Mouse (Mus musculus) G1E (cell line): Measurements from ENCODE around the gene Anapc2. TPM values are rescaled to one million over a fixed set of nuclear protein-coding genes. Genes with fewer than 3 reads are reported as not detected.

Source experiments
- ATAC-seq: 2 replicates; pipeline ENCODE4 v1.8.0; 2016; ENCODE audit warnings: mild to moderate bottlenecking; ENCODE audit not compliant: insufficient number of reproducible peaks, poor library complexity, low FRiP score, severe bottlenecking; ENCODE audit errors: extremely low read depth
- DNase-seq: peaks from one replicate; pipeline ENCODE4 v3.0.0; 2012; ENCODE audit warnings: low spot score
- H3K27me3 ChIP-seq: 2 replicates; pipeline ENCODE4 v1.6.1; 2012; ENCODE audit warnings: mild to moderate bottlenecking, low read length, inconsistent platforms; ENCODE audit not compliant: insufficient read depth
- H3K36me3 ChIP-seq: replicated peaks from 2 replicates; pipeline ENCODE3; 2012; ENCODE audit warnings: mild to moderate bottlenecking, inconsistent platforms
- H3K4me1 ChIP-seq: 2 replicates; pipeline ENCODE4 v1.6.1; 2012; ENCODE audit warnings: low read depth, low read length, inconsistent platforms, mixed read lengths; ENCODE audit not compliant: insufficient read depth
- H3K4me3 ChIP-seq: 2 replicates; pipeline ENCODE4 v1.5.1; 2012; ENCODE audit warnings: low read depth, mild to moderate bottlenecking, inconsistent platforms, low read length, moderate library complexity, mixed read lengths
- H3K9me3 ChIP-seq: replicated peaks from 2 replicates; pipeline ENCODE4 v1.6.1; 2012; ENCODE audit warnings: inconsistent platforms
- CTCF ChIP-seq: IDR thresholded peaks from 2 replicates; pipeline ENCODE4 v1.5.1; 2012; ENCODE audit warnings: low read depth, low read length, inconsistent platforms, mixed read lengths
- GATA1 ChIP-seq: IDR thresholded peaks from 2 replicates; pipeline ENCODE4 v1.6.1; 2012; ENCODE audit warnings: borderline replicate concordance, low read length, inconsistent platforms, mixed read lengths
- GATA2 ChIP-seq: IDR thresholded peaks from 2 replicates; pipeline ENCODE4 v1.6.1; 2012; ENCODE audit warnings: low read depth, low read length, inconsistent platforms, borderline replicate concordance
- POLR2AphosphoS5 ChIP-seq: IDR thresholded peaks from 2 replicates; pipeline ENCODE4 v1.6.1; 2012; ENCODE audit warnings: low read depth, low read length, inconsistent platforms; ENCODE audit not compliant: insufficient replicate concordance
- TAL1 ChIP-seq: conservative IDR thresholded peaks from 2 replicates; pipeline ENCODE4 v1.6.1; 2012; ENCODE audit warnings: low read depth, low read length, inconsistent platforms, mixed read lengths
- polyA plus RNA-seq: library from polyadenylated mRNA; stranded (reverse); fragments of >175 nt; gene quantifications from 2 replicates; pipeline ENCODE4 v1.2.3, GENCODE M21; 2012
- total RNA-seq, 2 experiments: library from RNA; stranded (forward) in 1 of 2; stranded (reverse) in 1 of 2; fragments of 200-1000 nt in 1 of 2; fragments of >200 nt in 1 of 2; fragmentation: Nextera tagmentation in 1 of 2; gene quantifications; 2 replicates each; pipeline ENCODE4 v1.2.3; 2014 to 2017

Anapc2 gene
- total and polyA plus RNA-seq, 3 experiments = 19.7 to 50.3 (median 25.3) TPM

DNA sequence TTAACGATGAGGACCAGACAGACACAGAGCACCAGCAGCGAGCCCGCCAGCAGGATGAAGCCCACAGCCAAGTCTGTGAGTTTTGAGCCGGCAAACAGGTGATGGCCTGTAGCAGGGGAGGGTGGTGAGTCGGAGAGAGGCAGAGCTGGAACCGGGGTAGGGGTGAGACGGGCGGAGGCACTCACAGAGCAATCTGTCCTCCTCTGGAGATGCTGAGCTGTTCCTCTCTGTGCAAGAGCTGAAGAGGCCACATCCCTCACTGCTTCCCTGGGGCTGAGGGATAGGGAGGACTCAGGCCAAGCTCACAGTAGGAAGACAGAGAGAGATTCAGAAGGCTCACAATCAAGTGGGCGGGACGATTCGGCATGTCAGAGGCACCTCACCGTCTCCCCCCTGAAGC is 41.2 kb upstream of the Anapc2 start:
- Histone ChIP-seq H3K4me3 (peak overlapping the region; percentile 0; the same call in 1 of the 2 replicates), H3K36me3 (peaks cover 7% of the 10 kb centered on the region), H3K4me1 (peaks cover 97% of the 10 kb centered on the region), H3K9me3 (no peaks in the 10 kb centered on the region), H3K27me3 (peaks cover 26% of the 10 kb centered on the region)
- ATAC-seq (no peak), DNase-seq (no peak)
- TF ChIP-seq POLR2AphosphoS5 = no peak
- no peak for TF ChIP-seq CTCF
- TF ChIP-seq TAL1 = no peak
- no peak for TF ChIP-seq GATA1
- no peak for TF ChIP-seq GATA2

DNA sequence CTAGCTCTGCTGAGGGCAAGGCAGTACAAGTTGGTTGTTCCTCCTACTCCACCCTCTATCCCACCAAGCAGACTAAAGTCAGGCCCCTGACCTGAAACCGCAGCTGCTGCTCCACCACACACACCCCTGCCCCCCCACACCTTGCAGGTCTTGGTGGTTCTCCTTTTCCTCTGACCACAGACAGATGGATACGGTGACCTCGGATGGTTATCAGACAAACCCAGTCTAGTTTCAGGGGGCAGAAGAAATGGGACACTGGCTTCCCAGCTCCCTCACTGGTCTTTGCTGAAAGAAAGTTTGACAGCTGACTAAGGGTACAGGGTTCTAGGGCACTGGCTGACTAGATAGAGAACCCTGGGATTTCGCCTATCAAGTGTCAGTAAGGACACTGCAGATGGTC is 38.9 kb upstream of the Anapc2 start:
- DNase-seq = peak; percentile 82
- peaks cover 99% of the 10 kb centered on the region for H3K4me1 ChIP-seq
- peak overlapping the region; percentile 61; the same call in 1 of the 2 replicates for H3K4me3 ChIP-seq
- peaks cover 44% of the 10 kb centered on the region for H3K27me3 ChIP-seq
- H3K9me3 ChIP-seq = no peaks in the 10 kb centered on the region
- no peak for TF ChIP-seq POLR2AphosphoS5
- TF ChIP-seq TAL1 = peak; percentile 89
- ATAC-seq = peak; percentile 64
- H3K36me3 ChIP-seq = peaks cover 4% of the 10 kb centered on the region

GRCm38 (mm10) chr2:25234050-25234449 is 38.2 kb upstream of the Anapc2 start, which contains the start of gene Slc34a3:
Gene Slc34a3, minus strand, starts transcription at chr2:25234364.
- peaks cover 97% of the 10 kb centered on the region for H3K4me1 ChIP-seq
- no peak for ATAC-seq
- peak within 1 kb of the TSS; percentile 61; the same call in 1 of the 2 replicates for H3K4me3 ChIP-seq
- TF ChIP-seq TAL1 (no peak), CTCF (no peak), POLR2AphosphoS5 (no peak), GATA2 (no peak), GATA1 (no peak)
- H3K27me3 ChIP-seq = peaks cover 48% of the 10 kb centered on the region
- no peaks in the 10 kb centered on the region for H3K9me3 ChIP-seq
- peaks cover 4% of the 10 kb centered on the region for H3K36me3 ChIP-seq
- no peak for DNase-seq

GRCm38 (mm10) chr2:25234551-25235220 is 37.6 kb upstream of the Anapc2 start:
- Histone ChIP-seq H3K4me3 (peak overlapping the region; percentile 61; the same call in 1 of the 2 replicates), H3K27me3 (peaks cover 52% of the 10 kb centered on the region), H3K36me3 (peaks cover 4% of the 10 kb centered on the region), H3K9me3 (no peaks in the 10 kb centered on the region), H3K4me1 (peaks cover 97% of the 10 kb centered on the region)
- ATAC-seq (no peak), DNase-seq (no peak)
- no peak for TF ChIP-seq GATA2
- TF ChIP-seq TAL1 = no peak
- no peak for TF ChIP-seq POLR2AphosphoS5
- TF ChIP-seq CTCF = no peak
- no peak for TF ChIP-seq GATA1

GRCm38 (mm10) chr2:25236614-25237013 is 35.7 kb upstream of the Anapc2 start, which contains the start of gene Rnf224:
Gene Rnf224, minus strand, starts transcription at chr2:25236787.
- no peak for ATAC-seq
- Histone ChIP-seq H3K4me3 (peak within 1 kb of the TSS; percentile 18; the same call in 1 of the 2 replicates), H3K27me3 (peaks cover 41% of the 10 kb centered on the region), H3K4me1 (peaks cover 97% of the 10 kb centered on the region), H3K36me3 (peaks cover 2% of the 10 kb centered on the region), H3K9me3 (no peaks in the 10 kb centered on the region)
- no peak for TF ChIP-seq TAL1
- TF ChIP-seq POLR2AphosphoS5 = no peak
- no peak for TF ChIP-seq GATA2
- TF ChIP-seq CTCF = no peak
- no peak for TF ChIP-seq GATA1
- DNase-seq = no peak

DNA sequence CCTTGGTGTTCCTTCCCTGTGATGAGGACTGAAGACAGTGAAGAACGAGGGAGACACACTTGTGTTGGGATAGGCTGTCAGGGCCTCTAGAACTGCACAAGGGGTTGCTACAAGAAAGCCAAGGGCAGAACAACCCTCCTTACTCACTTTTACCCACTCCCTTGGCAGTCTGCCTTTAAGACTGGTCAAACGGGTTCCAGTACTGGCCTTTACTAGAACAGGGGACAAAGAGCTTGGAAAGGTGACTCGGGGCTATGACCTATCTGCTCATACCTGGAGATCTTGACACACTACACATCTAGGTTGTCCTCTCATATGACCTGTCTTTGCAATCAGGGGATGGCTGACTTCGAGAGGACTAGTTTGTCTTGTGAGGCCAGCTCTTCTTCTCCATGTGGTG is 34.8 kb upstream of the Anapc2 start:
- H3K4me3 ChIP-seq = no peak overlapping the region

More for the DNA sequence above, 34.8 kb upstream of the Anapc2 start:
- H3K4me1 ChIP-seq = peaks cover 97% of the 10 kb centered on the region
- DNase-seq (no peak), ATAC-seq (no peak)
- H3K9me3 ChIP-seq = no peaks in the 10 kb centered on the region
- no peaks in the 10 kb centered on the region for H3K36me3 ChIP-seq
- peaks cover 42% of the 10 kb centered on the region for H3K27me3 ChIP-seq
- TF ChIP-seq GATA2 = no peak
- TF ChIP-seq CTCF = no peak
- TF ChIP-seq POLR2AphosphoS5 = no peak
- no peak for TF ChIP-seq TAL1
- no peak for TF ChIP-seq GATA1
